Mouse (Mus musculus) heart, postnatal 25 days (tissue): ENCODE measurements at regions not wholly inside any gene's neighbourhood (a gene's known extent, or its start where the extent isn't known, plus 50 kb on each side); places are given as distances from the start of the nearest gene placed in this dataset.
"Not testable (repeated sequence)": the region's sequence is repeated elsewhere in the genome, so short reads cannot be mapped to it uniquely, and the experiment has no call there.

ENCODE experiments used
- DNase-seq: peaks from one replicate; pipeline ENCODE4 v3.0.0; 2022; ENCODE audit warnings: low spot score
- intact Hi-C: fragments of 180-260 bp; cut with DNase I; formaldehyde crosslinking; loops from one replicate; pipeline ENCODE4 v1.15.1; 2025

- no peak for DNase-seq
- intact Hi-C loops = no loop called here
These were observed 606.2 kb upstream of the Gpc5 start for GRCm38 (mm10) chr14:114485781-114486180.

- intact Hi-C loops = not testable (repeated sequence)
These were observed 598.6 kb upstream of the Gpc5 start for GRCm38 (mm10) chr14:114493371-114493770.

DNA sequence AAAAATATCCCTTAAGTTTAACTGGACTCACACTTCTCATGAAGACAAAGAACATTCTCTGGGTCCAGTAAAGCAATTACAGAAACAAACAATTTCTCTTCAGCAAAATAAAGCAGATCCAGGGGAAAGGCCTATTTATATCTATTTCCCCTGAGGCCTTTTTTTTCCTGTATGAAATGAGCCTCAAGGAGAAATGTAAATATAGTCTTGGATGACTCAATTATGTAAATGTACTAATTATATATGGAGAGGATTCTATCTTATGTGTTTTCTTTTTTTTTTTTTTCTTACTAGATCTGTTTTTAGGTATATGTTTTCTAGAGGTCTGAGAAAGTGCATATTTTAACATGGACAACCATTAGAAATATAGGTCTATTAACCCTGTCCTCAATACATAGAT lies 587.0 kb upstream of the Gpc5 start:
- DNase-seq = no peak
- intact Hi-C loops = no loop called here

More at GRCm38 (mm10) chr14:114493371-114493770, 598.6 kb upstream of the Gpc5 start:
- DNase-seq = not testable (repeated sequence)

DNA sequence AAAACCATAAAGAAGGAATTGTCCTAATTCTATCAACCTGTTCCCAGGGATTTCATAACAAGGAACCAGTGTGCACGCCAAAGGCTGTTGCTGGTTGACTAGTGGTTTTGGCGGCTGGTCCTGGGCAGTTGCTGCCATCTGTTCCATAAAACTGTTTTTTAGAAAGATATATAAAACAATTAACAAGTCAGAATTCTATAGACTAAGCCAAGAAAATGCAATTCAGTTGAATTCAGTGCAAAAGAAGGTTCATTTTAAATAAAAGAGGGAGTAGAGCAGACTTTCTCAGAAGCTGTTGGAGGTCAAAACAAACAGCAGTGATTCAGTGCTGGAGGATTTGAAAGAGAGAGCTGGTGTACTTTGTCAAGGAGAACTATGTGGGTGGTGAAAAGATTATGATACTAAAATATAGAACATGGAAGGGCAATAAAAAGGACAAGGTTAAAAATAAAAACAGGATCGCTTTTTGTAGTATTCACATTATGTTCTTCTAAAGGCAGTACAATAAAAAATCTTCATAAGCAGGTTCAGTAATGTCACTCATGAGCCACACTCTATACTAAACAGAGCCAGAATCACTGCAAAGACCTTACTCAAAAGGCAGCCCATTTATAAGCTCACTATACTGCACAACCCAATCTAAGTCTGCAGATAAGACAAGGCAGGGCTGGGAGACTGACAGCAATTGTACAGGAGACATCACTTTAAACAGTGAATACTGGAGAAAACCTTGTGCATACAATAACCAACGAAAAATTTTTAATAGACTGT lies 543.9 kb upstream of the Gpc5 start:
- no peak for DNase-seq
- intact Hi-C loops = no loop called here

DNA sequence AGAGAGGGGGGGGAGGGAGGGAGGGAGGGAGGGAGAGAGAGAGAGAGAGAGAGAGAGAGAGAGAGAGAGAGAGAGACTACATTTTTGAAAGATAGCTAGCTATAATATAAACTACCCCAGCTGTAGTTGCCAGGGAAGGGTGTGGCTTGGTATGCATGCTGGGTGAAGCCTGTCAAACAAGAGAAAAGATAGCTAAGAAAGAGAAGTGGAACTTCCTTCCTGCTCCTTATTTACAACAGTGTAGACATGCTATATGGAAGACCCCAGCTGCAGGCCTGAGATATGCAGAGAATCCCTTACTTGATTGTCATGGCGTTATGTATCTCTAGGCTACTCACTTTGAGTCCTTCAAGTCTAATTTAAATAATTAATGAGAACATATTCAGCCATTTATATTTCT lies 542.9 kb upstream of the Gpc5 start:
- intact Hi-C loops = no loop called here
- DNase-seq = no peak

- no peak for DNase-seq
- intact Hi-C loops = no loop called here
These were observed 525.5 kb upstream of the Gpc5 start for GRCm38 (mm10) chr14:114566411-114567030.

DNA sequence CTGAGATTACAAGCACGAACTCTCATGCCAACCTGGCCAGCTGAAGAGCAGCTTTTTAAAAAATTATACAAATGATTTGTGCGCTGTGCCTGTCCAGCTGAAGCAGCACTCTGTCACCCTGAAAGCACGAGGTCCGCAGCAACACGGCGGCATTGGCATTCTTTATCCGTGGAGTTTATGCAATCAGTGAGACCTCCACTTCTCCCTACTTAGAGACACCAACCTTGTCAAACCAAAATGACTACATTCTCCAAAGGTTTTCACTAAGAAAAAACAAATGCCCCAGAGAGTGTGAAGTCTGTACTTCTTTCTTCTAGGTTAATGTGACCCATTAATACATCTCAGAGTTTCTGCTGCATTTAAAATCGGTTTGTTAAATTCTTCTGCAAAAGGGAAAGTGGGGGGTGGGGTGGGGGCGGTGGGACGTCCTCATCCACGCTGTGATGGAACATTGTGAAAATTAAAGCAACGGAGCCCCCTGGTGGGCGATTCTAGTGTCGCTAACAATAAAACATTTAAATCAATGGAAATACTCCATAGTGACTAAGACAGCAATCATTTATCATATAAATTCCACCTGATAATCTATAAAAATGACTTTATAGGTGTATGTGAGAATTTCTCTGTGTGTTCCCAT lies 524.2 kb upstream of the Gpc5 start:
- DNase-seq = no peak
- intact Hi-C loops = no loop called here

- no peak for DNase-seq
- intact Hi-C loops = no loop called here
These were observed 504.5 kb upstream of the Gpc5 start for GRCm38 (mm10) chr14:114587367-114588064.

GRCm38 (mm10) chr14:114609296-114609695 lies 482.7 kb upstream of the Gpc5 start:
- intact Hi-C loops = no loop called here
- DNase-seq = no peak

GRCm38 (mm10) chr14:114612400-114612799 lies 479.6 kb upstream of the Gpc5 start:
- DNase-seq = no peak
- intact Hi-C loops = no loop called here

- no peak for DNase-seq
- intact Hi-C loops = no loop called here
These were observed 435.4 kb upstream of the Gpc5 start for GRCm38 (mm10) chr14:114656636-114657035.

DNA sequence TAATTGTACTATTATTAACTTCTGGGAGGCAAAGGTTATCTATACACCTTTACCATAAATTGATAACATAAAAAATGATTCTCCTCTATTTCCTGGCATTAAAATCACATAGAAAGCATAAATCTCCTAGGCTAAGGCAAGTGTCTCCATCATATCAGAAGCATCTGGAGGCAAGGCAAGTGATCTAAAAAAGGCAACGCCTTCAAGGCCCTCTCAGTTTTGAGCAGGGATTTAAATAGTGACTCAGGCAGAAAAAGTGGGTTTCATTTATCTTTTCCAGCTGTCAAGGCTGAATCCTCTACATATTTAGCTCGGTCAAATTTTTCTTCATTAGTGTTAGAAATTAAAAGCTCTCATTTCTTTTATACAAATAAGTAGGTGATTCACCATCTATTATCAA lies 430.0 kb upstream of the Gpc5 start:
- intact Hi-C loops = no loop called here
- no peak for DNase-seq

GRCm38 (mm10) chr14:114685133-114685532 lies 406.9 kb upstream of the Gpc5 start:
- intact Hi-C loops = no loop called here
- DNase-seq = no peak

- intact Hi-C loops = no loop called here
- DNase-seq = no peak
These were observed 397.1 kb upstream of the Gpc5 start for GRCm38 (mm10) chr14:114694930-114695329.

- DNase-seq = no peak
- intact Hi-C loops = no loop called here
These were observed 394.5 kb upstream of the Gpc5 start for GRCm38 (mm10) chr14:114697543-114697942.

- intact Hi-C loops = no loop called here
- DNase-seq = no peak
These were observed 368.9 kb upstream of the Gpc5 start for GRCm38 (mm10) chr14:114723080-114723479.

- intact Hi-C loops = no loop called here
- no peak for DNase-seq
These were observed 324.7 kb upstream of the Gpc5 start for GRCm38 (mm10) chr14:114767323-114767722.

DNA sequence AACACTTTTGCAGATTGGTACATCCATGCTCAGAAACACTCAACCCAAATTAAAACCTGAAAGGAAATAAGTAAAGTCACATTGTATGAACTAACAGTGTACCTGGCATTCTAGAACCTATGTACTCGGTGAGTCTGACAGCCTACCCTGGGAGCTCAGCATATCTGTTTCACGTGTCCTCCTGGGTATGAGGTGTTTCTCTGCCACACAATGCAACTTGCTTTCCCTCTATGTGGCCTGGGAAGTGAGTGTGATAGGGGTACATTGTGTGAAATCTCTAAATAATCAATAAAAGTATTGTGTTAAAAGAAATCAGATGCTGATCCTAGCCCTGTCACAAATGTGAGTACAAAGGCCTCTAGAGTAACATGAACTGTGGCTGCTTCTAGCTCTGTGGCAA lies 315.3 kb upstream of the Gpc5 start:
- intact Hi-C loops = no loop called here
- DNase-seq = no peak

DNA sequence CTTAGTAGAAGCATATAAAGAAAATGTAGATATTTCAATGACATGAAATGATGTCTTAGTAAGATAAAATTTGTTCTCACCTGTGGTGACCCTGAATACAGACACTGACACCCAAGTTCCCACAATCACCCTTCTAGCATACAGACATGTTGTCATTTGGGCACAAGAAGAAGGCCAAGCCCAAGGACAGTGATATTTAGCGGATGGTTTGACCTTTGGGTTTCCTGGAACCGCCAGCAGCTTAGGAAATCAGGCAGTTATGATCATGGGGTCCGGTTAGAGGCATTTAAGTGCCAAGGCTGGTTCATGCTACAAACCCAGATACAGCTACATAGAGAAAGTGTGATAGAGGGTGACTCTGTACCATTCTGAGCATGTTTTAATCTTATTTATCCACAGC lies 310.2 kb upstream of the Gpc5 start:
- intact Hi-C loops = no loop called here
- DNase-seq = no peak

DNA sequence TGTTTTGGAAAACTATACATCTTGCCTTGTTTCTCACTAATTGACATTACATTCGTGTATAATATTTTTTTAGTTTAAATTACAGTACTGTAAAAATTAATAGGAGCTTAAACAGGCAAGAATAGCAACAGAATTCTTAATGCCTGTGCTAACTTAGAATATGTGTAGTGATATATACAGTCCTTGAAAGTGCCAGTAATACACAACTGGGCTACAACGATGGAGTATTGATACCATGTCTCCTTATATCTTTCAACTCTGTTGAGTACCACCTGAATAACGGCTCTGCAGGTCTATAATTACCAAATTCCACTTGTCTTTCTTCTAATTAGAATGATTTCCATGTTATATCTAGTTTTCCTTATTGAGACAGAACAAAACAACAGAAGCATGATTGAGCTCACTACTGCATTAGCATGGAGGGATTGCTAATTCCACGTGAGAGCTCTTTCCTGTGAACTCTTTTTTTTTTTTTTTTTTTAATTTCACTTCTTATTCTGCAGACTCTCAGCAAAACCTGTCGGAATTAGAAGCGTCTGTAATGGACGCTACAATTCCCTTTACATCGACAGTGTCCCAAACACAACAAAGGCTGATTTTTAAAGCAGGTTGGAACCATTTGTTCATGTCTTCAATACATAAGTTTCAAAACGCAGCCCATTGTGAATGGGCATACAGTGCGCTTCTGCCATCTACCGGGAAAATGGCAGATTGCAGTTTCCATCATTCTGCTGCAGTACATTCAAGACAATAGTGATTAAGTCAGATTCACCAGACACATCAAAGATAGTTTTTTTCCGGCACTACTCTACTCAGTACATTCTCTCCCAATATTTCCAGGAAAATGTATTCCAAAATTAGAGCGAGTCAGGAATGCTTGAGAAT lies 300.8 kb upstream of the Gpc5 start:
- DNase-seq = no peak
- intact Hi-C loops = no loop called here
